18 mouse cellular contexts compared by ENCODE assay signal in genomic region chr5:124836621-124837020, GRCm38 (mm10). TPM values are rescaled to one million over a fixed set of nuclear protein-coding genes. Genes with fewer than 3 reads are reported as not detected.
DNase-seq lines count a peak whose midpoint lies in the region; ATAC-seq and TF ChIP-seq lines count a peak whose summit lies in the region.
"Had no signal": no experiment of that assay in that cellular context is flagged by ENCODE, and none has a peak within 500 bp of the region (broad histone marks: within the 10 kb centered on the region; RNA-seq: fewer than 3 reads in every experiment).

No protein-coding gene starts in this region.

- no peak overlapping the region for H3K4me3 ChIP-seq in left cerebral cortex, adult 2 months
- H3K4me3 ChIP-seq: embryonic facial prominence, embryonic 12.5 days; heart, embryonic 12.5 days; hindbrain, embryonic 15.5 days; neural tube, embryonic 12.5 days had no signal

- no peak for DNase-seq in frontal cortex, postnatal 25 days (ENCODE audit: low spot score in 2 of 2)
- peak in 1 of 2 experiments; percentile 47 for DNase-seq in left cerebral cortex, adult 2 months (ENCODE audit: extremely low spot score in 1 of 2, low spot score in 2 of 2)
- no peak for DNase-seq in left cerebral cortex, postnatal 4 days
- DNase-seq in cerebellum, adult 8-10 months = peak; percentile 91
- DNase-seq in layer of hippocampus, adult 9-11 months = peak; percentile 54
- DNase-seq in urinary bladder, postnatal 4 days (ENCODE audit: low spot score in 2 of 2) = no peak
- DNase-seq in kidney, adult 11 months = no peak
- DNase-seq: adrenal gland, adult 2 months; heart, postnatal 36 days; lung, adult 18-20 months had no signal

- TF ChIP-seq CTCF in left cerebral cortex, adult 2 months (IDR thresholded peaks at IDR 0.05) = no peak

- peak overlapping the region; percentile 63; the same call in 1 of the 2 replicates for H3K27ac ChIP-seq in left cerebral cortex, adult 2 months
- H3K27ac ChIP-seq: embryonic facial prominence, embryonic 12.5 days; hindbrain, embryonic 15.5 days; kidney, postnatal 0 days; neural tube, embryonic 12.5 days had no signal

- peak; percentile 56 for ATAC-seq in frontal cortex, adult (ENCODE audit: low TSS enrichment)
- ATAC-seq: intestine, embryonic 16.5 days had no signal

- intact Hi-C loops in left cerebral cortex, adult 2 months (cut with DNase I) = no loop called here
- intact Hi-C loops in left cerebral cortex, postnatal 4 days (cut with DNase I) = no loop called here

RNA-seq across cellular contexts. Expression of gene Ccdc92, which starts 25.6 kb away (rescaled TPM):
- total RNA-seq in left cerebral cortex, adult 2 months (2021) = 10 to 100 TPM; 80.9 to 86.3 TPM
- total RNA-seq in left cerebral cortex, postnatal 4 days (2021) = 10 to 100 TPM; 35.0 to 36.1 TPM
- total RNA-seq: liver, adult 2 months had no signal

RNA-seq across cellular contexts. Expression of gene Zfp664, which starts 25.9 kb away (rescaled TPM):
- 10 to 100 TPM; 68.4 to 77.1 TPM for total RNA-seq in left cerebral cortex, adult 2 months (2021)
- total RNA-seq in left cerebral cortex, postnatal 4 days (2021) = 10 to 100 TPM; 49.3 to 53.4 TPM

Comparison
In these comparisons a context has a peak if more than half of its experiments do, and no peak if none do; other contexts are left out.
1. DNase-seq: peak in cerebellum, adult 8-10 months (single experiment) and layer of hippocampus, adult 9-11 months (single experiment); none in frontal cortex, postnatal 25 days (0 of 2), left cerebral cortex, postnatal 4 days (single experiment), urinary bladder, postnatal 4 days (0 of 2) and kidney, adult 11 months (single experiment).